Mouse (Mus musculus) limb, embryonic 14.5 days (tissue): Measurements from ENCODE around the gene Pld6. TPM values are rescaled to one million over a fixed set of nuclear protein-coding genes. Genes with fewer than 3 reads are reported as not detected.

Experiments used
- ATAC-seq: fragments of 200-750 bp; cut with Nextera tagmentation; 2 replicates; pipeline ENCODE4 v1.8.0; 2017; ENCODE audit warnings: low read depth, moderate number of reproducible peaks, moderate TSS enrichment; ENCODE audit not compliant: low FRiP score
- DNase-seq: peaks from one replicate; pipeline ENCODE4 v3.0.0-alpha.2; 2015; ENCODE audit warnings: low spot score
- H3K27ac ChIP-seq: fragments of 300-500 bp; sonication (generic); replicated peaks from 2 replicates; pipeline ENCODE4 v1.5.1; 2014; ENCODE audit warnings: low read depth, mild to moderate bottlenecking, low read length, moderate library complexity, mixed read lengths
- H3K27me3 ChIP-seq: fragments of 300-500 bp; sonication (generic); 2 replicates; pipeline ENCODE4 v1.6.1; 2014; ENCODE audit warnings: low read length, mixed read lengths; ENCODE audit not compliant: control insufficient read depth, insufficient read depth
- H3K36me3 ChIP-seq: fragments of 300-500 bp; sonication (generic); 2 replicates; pipeline ENCODE4 v1.6.1; 2014; ENCODE audit warnings: mild to moderate bottlenecking, low read length, moderate library complexity, mixed read lengths; ENCODE audit not compliant: control insufficient read depth, insufficient read depth
- H3K4me1 ChIP-seq: fragments of 300-500 bp; sonication (generic); 2 replicates; pipeline ENCODE4 v1.6.1; 2014; ENCODE audit warnings: antibody characterized with exemption, low read length, mixed read lengths; ENCODE audit not compliant: control insufficient read depth, insufficient read depth
- H3K4me2 ChIP-seq: fragments of 300-500 bp; sonication (generic); replicated peaks from 2 replicates; pipeline ENCODE4 v1.6.1; 2014; ENCODE audit warnings: low read depth, mild to moderate bottlenecking, low read length, moderate library complexity; ENCODE audit not compliant: severe bottlenecking
- H3K4me3 ChIP-seq: fragments of 300-500 bp; sonication (generic); replicated peaks from 2 replicates; pipeline ENCODE4 v1.5.1; 2014; ENCODE audit warnings: low read length
- H3K9ac ChIP-seq: fragments of 300-500 bp; sonication (generic); 2 replicates; pipeline ENCODE4 v1.6.1; 2014; ENCODE audit warnings: mild to moderate bottlenecking, low read depth, low read length, moderate library complexity; ENCODE audit not compliant: severe bottlenecking
- H3K9me3 ChIP-seq: fragments of 300-500 bp; sonication (generic); 2 replicates; pipeline ENCODE4 v1.6.1; 2016; ENCODE audit warnings: low read length; ENCODE audit not compliant: control insufficient read depth
- POLR2A ChIP-seq: fragments of 200-500 bp; IDR thresholded peaks from 2 replicates; pipeline ENCODE4 v1.8.0; 2012; ENCODE audit warnings: inconsistent platforms, mild to moderate bottlenecking, moderate library complexity, borderline replicate concordance; ENCODE audit not compliant: insufficient read depth, insufficient read length; ENCODE audit errors: extremely low read depth
- WGBS: fragments of 180-500 bp; shearing (Covaris S2); extraction: QIAGEN DNeasy Blood & Tissue Kit; methylation state at CpG from one replicate; pipeline ENCODE4 v1.1.7; 2014; 5-methylcytosine and 5-hydroxymethylcytosine counted together
- polyA plus RNA-seq, 2 experiments: library from polyadenylated mRNA; depleted of rRNA in 1 of 2; stranded (reverse) in 1 of 2; unstranded in 1 of 2; fragments of >200 nt; fragmentation: Nextera tagmentation in 1 of 2; extraction: Ambion mirVana in 1 of 2; gene quantifications; 2 replicates each; pipeline versions ENCODE4 v1.2.1 to v1.2.3; 2012 to 2014

Gene Pld6
- polyA plus RNA-seq, 2 experiments, result 0.58 to 5.1 TPM

DNA sequence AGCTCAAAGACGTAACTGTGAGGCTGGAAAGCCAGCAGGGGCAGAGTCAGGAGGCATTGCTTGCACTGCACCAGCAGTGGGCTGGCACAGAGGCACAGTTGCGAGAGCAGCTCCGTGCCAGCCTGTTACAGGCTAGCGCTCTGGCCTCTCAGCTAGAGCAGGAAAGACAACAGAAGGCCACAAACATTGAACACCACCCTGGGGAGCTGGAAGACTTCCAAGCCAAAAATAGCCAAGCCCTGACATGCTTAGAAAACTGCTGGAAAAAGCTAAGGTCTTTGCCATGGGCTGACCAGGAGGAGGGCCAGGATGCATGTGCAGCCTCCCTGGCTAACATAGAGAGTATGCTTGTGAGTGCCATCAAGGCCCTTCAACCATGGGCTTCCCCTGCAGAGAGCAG, 28.3 kb downstream of the Pld6 start:
- H3K4me2 ChIP-seq, result no peak overlapping the region
- WGBS, result 95% methylated on average over 4 of the region's 4 CpGs
- no peaks in the 10 kb centered on the region for H3K4me1 ChIP-seq
- ATAC-seq, result no peak
- no peaks in the 10 kb centered on the region for H3K27me3 ChIP-seq
- H3K9ac ChIP-seq, result no peak overlapping the region
- H3K9me3 ChIP-seq, result no peaks in the 10 kb centered on the region
- no peak overlapping the region for H3K27ac ChIP-seq
- no peak for TF ChIP-seq POLR2A
- no peak for DNase-seq
- H3K4me3 ChIP-seq, result no peak overlapping the region
- peaks cover 96% of the 10 kb centered on the region for H3K36me3 ChIP-seq

DNA sequence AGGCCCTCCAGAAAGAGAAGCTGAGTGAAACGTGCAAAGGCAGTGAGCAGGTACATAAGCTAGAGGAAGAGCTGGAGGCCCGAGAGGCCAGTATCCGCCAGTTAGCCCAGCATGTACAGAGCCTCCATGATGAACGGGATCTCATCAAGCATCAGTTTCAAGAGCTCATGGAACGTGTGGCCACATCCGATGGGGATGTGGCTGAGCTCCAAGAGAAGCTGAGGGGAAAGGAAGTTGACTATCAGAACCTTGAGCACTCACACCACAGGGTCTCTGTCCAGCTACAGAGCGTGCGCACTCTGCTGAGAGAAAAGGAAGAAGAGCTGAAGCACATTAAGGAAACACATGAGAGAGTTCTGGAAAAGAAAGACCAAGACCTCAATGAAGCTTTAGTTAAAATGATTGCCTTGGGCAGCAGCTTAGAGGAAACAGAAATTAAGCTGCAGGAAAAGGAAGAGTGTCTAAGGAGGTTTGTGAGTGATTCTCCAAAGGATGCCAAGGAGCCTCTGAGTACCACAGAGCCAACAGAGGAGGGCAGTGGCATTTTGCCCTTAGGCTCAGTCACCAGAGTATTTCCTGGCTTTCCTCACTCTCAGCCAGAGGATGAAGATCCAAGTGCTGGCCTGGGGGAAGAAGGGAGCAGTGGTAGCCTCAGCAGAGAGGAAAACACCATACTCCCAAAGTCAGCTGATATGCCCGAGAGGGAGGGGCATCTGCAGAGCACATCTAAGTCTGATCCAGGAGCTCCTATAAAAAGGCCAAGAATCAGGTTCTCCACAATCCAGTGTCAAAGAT, 29.1 kb downstream of the Pld6 start:
- no peak overlapping the region for H3K9ac ChIP-seq
- no peak overlapping the region for H3K4me2 ChIP-seq
- no peak for TF ChIP-seq POLR2A
- no peak overlapping the region for H3K27ac ChIP-seq
- ATAC-seq (no peak), DNase-seq (no peak)
- H3K27me3 ChIP-seq, result no peaks in the 10 kb centered on the region
- no peak overlapping the region for H3K4me3 ChIP-seq
- no peaks in the 10 kb centered on the region for H3K4me1 ChIP-seq
- WGBS, result 89% methylated on average over 9 of the region's 9 CpGs
- no peaks in the 10 kb centered on the region for H3K9me3 ChIP-seq
- H3K36me3 ChIP-seq, result peaks cover 96% of the 10 kb centered on the region

DNA sequence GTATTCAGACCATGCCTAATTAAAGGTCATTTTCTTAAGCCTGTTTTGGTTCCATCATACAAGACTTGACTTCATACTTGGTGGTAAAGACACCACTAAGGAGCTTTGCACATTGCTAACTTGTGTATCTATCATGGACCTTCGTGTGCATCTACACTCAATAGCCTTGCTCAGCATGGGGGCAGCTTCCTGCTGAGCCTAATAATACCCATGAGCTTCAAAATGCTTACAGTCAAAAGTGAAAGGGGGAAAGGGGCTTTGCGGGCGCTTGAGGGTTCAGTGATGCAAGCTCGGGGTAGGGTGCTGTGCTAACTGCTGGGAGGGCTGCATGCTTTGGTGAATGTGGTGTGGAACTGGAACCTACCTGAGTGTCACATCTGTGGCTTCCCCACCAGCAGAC, 31.1 kb downstream of the Pld6 start:
- Histone ChIP-seq H3K9me3 (no peaks in the 10 kb centered on the region), H3K27ac (no peak overlapping the region), H3K9ac (no peak overlapping the region), H3K4me1 (no peaks in the 10 kb centered on the region), H3K27me3 (no peaks in the 10 kb centered on the region), H3K4me3 (no peak overlapping the region), H3K4me2 (no peak overlapping the region), H3K36me3 (peaks cover 96% of the 10 kb centered on the region)
- ATAC-seq, result no peak
- WGBS, result 84% methylated on average over 4 of the region's 4 CpGs
- DNase-seq, result no peak
- no peak for TF ChIP-seq POLR2A

DNA sequence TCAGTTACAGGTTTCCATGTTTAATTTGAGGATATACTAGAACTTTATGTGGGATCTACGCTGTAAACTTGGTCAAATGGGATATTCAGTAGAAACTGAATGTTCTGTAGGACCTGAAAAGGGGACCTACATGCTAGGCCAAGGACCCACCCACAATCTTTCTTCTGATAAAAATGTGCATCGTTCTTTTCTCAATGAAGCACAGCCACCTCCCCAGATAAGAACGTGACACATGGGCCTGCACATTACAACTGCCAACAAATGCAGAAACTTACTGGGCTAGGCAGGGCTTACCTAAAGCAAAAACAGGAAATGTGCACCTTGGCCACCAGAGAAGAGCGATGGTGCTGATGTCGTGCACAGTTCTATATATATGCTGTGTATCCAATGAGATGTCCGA, 32.9 kb downstream of the Pld6 start:
- H3K9me3 ChIP-seq, result no peaks in the 10 kb centered on the region
- no peak overlapping the region for H3K4me2 ChIP-seq
- ATAC-seq (no peak), DNase-seq (no peak)
- H3K4me3 ChIP-seq, result no peak overlapping the region
- WGBS, result 93% methylated on average over 6 of the region's 6 CpGs
- TF ChIP-seq POLR2A, result no peak
- H3K36me3 ChIP-seq, result peaks cover 95% of the 10 kb centered on the region
- H3K27ac ChIP-seq, result no peak overlapping the region
- H3K4me1 ChIP-seq, result no peaks in the 10 kb centered on the region
- no peak overlapping the region for H3K9ac ChIP-seq
- H3K27me3 ChIP-seq, result no peaks in the 10 kb centered on the region

DNA sequence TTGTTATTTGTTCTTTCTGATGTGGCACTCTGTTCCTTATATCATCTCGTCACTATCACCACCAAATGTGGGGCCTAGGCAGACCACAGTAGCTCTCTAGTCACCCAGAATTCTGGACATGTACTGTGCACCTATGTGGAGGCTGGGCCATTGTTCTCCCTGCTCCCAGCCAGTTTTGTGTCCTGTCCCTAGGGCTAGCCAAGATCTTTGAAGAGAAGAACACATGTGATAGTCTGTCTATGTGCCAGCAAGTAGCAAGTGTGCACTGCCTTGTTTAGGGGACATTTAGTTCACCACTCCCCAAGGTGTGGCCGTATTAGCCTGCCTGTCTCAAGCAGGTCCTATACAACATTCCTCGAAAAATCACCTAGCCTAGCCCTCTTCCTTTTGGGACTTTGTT, 38.4 kb downstream of the Pld6 start:
- WGBS, result 96% methylated on average over 3 of the region's 3 CpGs
- H3K27me3 ChIP-seq, result no peaks in the 10 kb centered on the region
- H3K27ac ChIP-seq, result no peak overlapping the region
- H3K9ac ChIP-seq, result no peak overlapping the region
- no peak overlapping the region for H3K4me2 ChIP-seq
- TF ChIP-seq POLR2A, result no peak
- no peak overlapping the region for H3K4me3 ChIP-seq
- no peaks in the 10 kb centered on the region for H3K4me1 ChIP-seq
- H3K9me3 ChIP-seq, result no peaks in the 10 kb centered on the region
- DNase-seq, result no peak
- H3K36me3 ChIP-seq, result peaks cover 80% of the 10 kb centered on the region
- no peak; the same call in 1 of the 2 replicates for ATAC-seq
